Mouse (Mus musculus) embryonic fibroblast, embryonic 13.5 days (primary cell): Measurements from ENCODE around the gene Taf8.

Experiments used
- CTCF ChIP-seq: IDR thresholded peaks from 2 replicates; pipeline ENCODE4 v1.5.1; 2011; ENCODE audit warnings: mild to moderate bottlenecking, control low read depth, low read length, moderate library complexity, borderline replicate concordance; ENCODE audit not compliant: insufficient read depth
- POLR2A ChIP-seq: IDR thresholded peaks from 2 replicates; pipeline ENCODE4 v1.6.1; 2011; ENCODE audit warnings: low read depth, mild to moderate bottlenecking, control low read depth, low read length, moderate library complexity

- no peak for TF ChIP-seq CTCF
- no peak for TF ChIP-seq POLR2A
Observed at GRCm38 (mm10) chr17:47506042-47506441, 4.0 kb upstream of the Taf8 start.
